Mouse (Mus musculus): Measurements from ENCODE around the gene Tmco4.

Tmco4 gene

GRCm38 (mm10) chr4:138972827-138973718 is at the start of gene Tmco4:
Tmco4 (plus strand) TSS chr4:138972888.
- in situ Hi-C loops (cut with MboI; ENCODE audit: low sequenced_read_pairs): no loop called here

GRCm38 (mm10) chr4:138925561-138925960 is 47.1 kb upstream of the Tmco4 start:
- in situ Hi-C loops (cut with MboI; ENCODE audit: low sequenced_read_pairs): no loop called here

- in situ Hi-C loops (cut with MboI; ENCODE audit: low sequenced_read_pairs): no loop called here
These were observed 38.8 kb upstream of the Tmco4 start for GRCm38 (mm10) chr4:138933862-138934261.

GRCm38 (mm10) chr4:138934456-138935145 is 38.1 kb upstream of the Tmco4 start:
- in situ Hi-C loops (cut with MboI; ENCODE audit: low sequenced_read_pairs): no loop called here

GRCm38 (mm10) chr4:138938495-138939269 is 34.0 kb upstream of the Tmco4 start:
- in situ Hi-C loops (cut with MboI; ENCODE audit: low sequenced_read_pairs): no loop called here

GRCm38 (mm10) chr4:138939481-138939880 is 33.2 kb upstream of the Tmco4 start:
- in situ Hi-C loops (cut with MboI; ENCODE audit: low sequenced_read_pairs): no loop called here

GRCm38 (mm10) chr4:138941401-138941800 is 31.3 kb upstream of the Tmco4 start:
- in situ Hi-C loops (cut with MboI; ENCODE audit: low sequenced_read_pairs): no loop called here

GRCm38 (mm10) chr4:138941966-138942365 is 30.7 kb upstream of the Tmco4 start:
- in situ Hi-C loops (cut with MboI; ENCODE audit: low sequenced_read_pairs): no loop called here

GRCm38 (mm10) chr4:138943730-138944129 is 29.0 kb upstream of the Tmco4 start:
- in situ Hi-C loops (cut with MboI; ENCODE audit: low sequenced_read_pairs): no loop called here

GRCm38 (mm10) chr4:138948257-138948656 is 24.4 kb upstream of the Tmco4 start:
- in situ Hi-C loops (cut with MboI; ENCODE audit: low sequenced_read_pairs): no loop called here

GRCm38 (mm10) chr4:138958612-138959011 is 14.1 kb upstream of the Tmco4 start:
- in situ Hi-C loops (cut with MboI; ENCODE audit: low sequenced_read_pairs): no loop called here

GRCm38 (mm10) chr4:138959120-138959519 is 13.6 kb upstream of the Tmco4 start:
- in situ Hi-C loops (cut with MboI; ENCODE audit: low sequenced_read_pairs): no loop called here

GRCm38 (mm10) chr4:138959926-138960325 is 12.8 kb upstream of the Tmco4 start:
- in situ Hi-C loops (cut with MboI; ENCODE audit: low sequenced_read_pairs): no loop called here

GRCm38 (mm10) chr4:138962719-138963118 is 10.0 kb upstream of the Tmco4 start:
- in situ Hi-C loops (cut with MboI; ENCODE audit: low sequenced_read_pairs): no loop called here

GRCm38 (mm10) chr4:138965871-138966270 is 6.8 kb upstream of the Tmco4 start:
- in situ Hi-C loops (cut with MboI; ENCODE audit: low sequenced_read_pairs): no loop called here

- in situ Hi-C loops (cut with MboI; ENCODE audit: low sequenced_read_pairs): no loop called here
These were observed 5.8 kb upstream of the Tmco4 start, which contains the start of gene Rnf186 for GRCm38 (mm10) chr4:138966866-138967265. Rnf186 (plus strand) TSS chr4:138967112.

GRCm38 (mm10) chr4:138967485-138967884 is 5.2 kb upstream of the Tmco4 start:
- in situ Hi-C loops (cut with MboI; ENCODE audit: low sequenced_read_pairs): no loop called here

- in situ Hi-C loops (cut with MboI; ENCODE audit: low sequenced_read_pairs): no loop called here
These were observed 3.7 kb upstream of the Tmco4 start for GRCm38 (mm10) chr4:138968772-138969556.

GRCm38 (mm10) chr4:138969736-138970135 is 3.0 kb upstream of the Tmco4 start:
- in situ Hi-C loops (cut with MboI; ENCODE audit: low sequenced_read_pairs): no loop called here

GRCm38 (mm10) chr4:138971371-138971770 is 1.3 kb upstream of the Tmco4 start:
- in situ Hi-C loops (cut with MboI; ENCODE audit: low sequenced_read_pairs): no loop called here

Measured in CH12F3 (cell line).